Mouse (Mus musculus) erythroblast, embryonic 14.5 days (primary cell): Measurements from ENCODE around the gene 9930104L06Rik.

Source experiments
- GATA1 ChIP-seq: IDR thresholded peaks from 2 replicates; pipeline ENCODE4 v1.6.1; 2012; ENCODE audit warnings: low read length, inconsistent platforms, mixed read lengths
- TAL1 ChIP-seq: IDR thresholded peaks from 3 replicates; pipeline ENCODE4 v1.6.1; 2012; ENCODE audit warnings: low read length, inconsistent platforms, mixed read lengths

DNA sequence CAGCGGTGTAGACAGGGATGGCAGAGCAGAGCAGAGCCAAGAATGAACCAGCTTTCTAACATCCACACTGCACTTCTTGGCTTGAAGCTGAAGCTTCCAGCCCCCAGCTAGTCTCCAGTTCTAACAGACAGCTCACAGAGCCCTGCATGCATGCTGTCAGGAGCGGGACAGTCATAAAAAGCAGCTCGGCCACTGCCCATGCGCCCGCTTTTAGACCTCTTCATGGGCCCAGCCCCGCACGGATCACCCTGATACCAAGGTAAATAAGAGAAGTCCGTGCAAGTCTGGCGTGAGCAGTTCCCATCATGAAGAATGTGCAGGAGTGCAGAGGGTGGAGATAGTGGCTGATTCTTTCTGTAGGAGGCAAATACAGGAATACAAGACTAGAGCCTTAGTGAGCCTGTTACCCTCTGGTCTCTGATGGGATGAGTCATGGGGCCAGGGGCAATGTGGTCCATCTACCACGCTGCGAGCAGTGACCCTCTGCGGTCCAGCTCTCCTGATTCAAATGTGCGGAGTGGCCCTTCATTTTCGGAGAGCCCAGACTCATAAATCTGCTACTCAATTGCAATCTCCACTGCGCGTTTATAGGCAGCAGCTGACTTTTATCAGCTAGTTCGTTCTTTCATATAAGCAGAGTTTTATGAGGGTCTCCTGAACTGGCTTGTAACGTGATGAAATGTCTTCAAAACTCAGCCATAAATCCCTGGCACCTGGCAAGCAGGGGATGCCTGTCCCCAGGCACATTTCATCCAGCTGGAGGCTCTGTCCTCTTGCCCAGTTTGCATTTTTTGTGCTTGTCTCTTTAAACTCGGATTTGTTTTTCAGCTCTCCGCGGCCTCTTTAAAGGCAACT lies 13.6 kb downstream of the 9930104L06Rik start:
- TF ChIP-seq TAL1 (no peak), GATA1 (no peak)
